Mouse (Mus musculus): ENCODE results near the gene Chst8. TPM values are rescaled to one million over a fixed set of nuclear protein-coding genes. Genes with fewer than 3 reads are reported as not detected.

The Chst8 gene
- polyA plus RNA-seq, 1 experiment from 2014 or later: 4.1 TPM

- H3K36me3 ChIP-seq (ENCODE audit: control insufficient read depth, insufficient read depth, low read length): no peaks in the 10 kb centered on the region
- H3K4me2 ChIP-seq (replicated peaks; ENCODE audit: low read depth, low read length): no peak overlapping the region
- 62% methylated on average over 4 of the region's 4 CpGs for WGBS
- H3K27me3 ChIP-seq (ENCODE audit: control insufficient read depth, insufficient read depth, low read length): no peaks in the 10 kb centered on the region
- no peak overlapping the region for H3K9ac ChIP-seq (replicated peaks; ENCODE audit: low read depth, low read length)
- no peak overlapping the region for H3K4me3 ChIP-seq (ENCODE audit: low read depth, low read length)
- 0 out of 2 replicates have a peak, but pooled peaks cover 3% of the 10 kb centered on the region for H3K4me1 ChIP-seq (ENCODE audit: control insufficient read depth, insufficient read depth, low read length)
- ATAC-seq (ENCODE audit: insufficient number of reproducible peaks, insufficient read depth, low FRiP score, low read depth): no peak
- no peaks in the 10 kb centered on the region for H3K9me3 ChIP-seq (ENCODE audit: control insufficient read depth, low read depth, low read length)
- H3K27ac ChIP-seq (ENCODE audit: low read length): no peak overlapping the region
Measured at GRCm38 (mm10) chr7:34693072-34693471, 119.4 kb downstream of the Chst8 start.

DNA sequence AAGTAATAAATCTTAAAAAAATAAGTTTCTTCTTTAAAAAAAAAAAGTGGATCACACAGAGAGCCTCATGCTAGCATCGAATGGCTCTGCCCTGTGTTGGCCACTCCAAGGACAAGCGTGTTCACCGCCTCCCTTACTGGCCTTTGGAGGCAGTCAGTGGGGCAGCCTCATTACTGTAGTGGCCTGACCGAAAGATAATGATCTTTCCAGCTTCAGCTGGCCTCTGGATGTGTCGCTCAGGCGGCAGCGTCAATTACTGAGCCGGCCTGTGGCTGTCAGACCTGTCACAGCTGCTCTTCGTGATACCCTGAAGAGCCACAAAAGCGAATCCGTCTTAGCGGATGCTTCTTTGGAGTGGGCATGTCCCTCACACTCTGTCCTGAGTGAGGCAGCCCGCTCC, 122.4 kb downstream of the Chst8 start:
- H3K4me2 ChIP-seq (replicated peaks; ENCODE audit: low read depth, low read length): no peak overlapping the region
- no peaks in the 10 kb centered on the region for H3K27me3 ChIP-seq (ENCODE audit: control insufficient read depth, insufficient read depth, low read length)
- ATAC-seq (ENCODE audit: insufficient number of reproducible peaks, insufficient read depth, low FRiP score, low read depth): no peak
- WGBS: 65% methylated on average over 13 of the region's 13 CpGs
- H3K9ac ChIP-seq (replicated peaks; ENCODE audit: low read depth, low read length): no peak overlapping the region
- no peaks in the 10 kb centered on the region for H3K9me3 ChIP-seq (ENCODE audit: control insufficient read depth, low read depth, low read length)
- 0 out of 2 replicates have a peak, but pooled peaks cover 3% of the 10 kb centered on the region for H3K4me1 ChIP-seq (ENCODE audit: control insufficient read depth, insufficient read depth, low read length)
- H3K36me3 ChIP-seq (ENCODE audit: control insufficient read depth, insufficient read depth, low read length): no peaks in the 10 kb centered on the region
- no peak overlapping the region for H3K27ac ChIP-seq (ENCODE audit: low read length)
- no peak overlapping the region for H3K4me3 ChIP-seq (ENCODE audit: low read depth, low read length)

- Histone ChIP-seq H3K9me3 (ENCODE audit: control insufficient read depth, low read depth, low read length) (no peaks in the 10 kb centered on the region), H3K4me1 (ENCODE audit: control insufficient read depth, insufficient read depth, low read length) (0 out of 2 replicates have a peak, but pooled peaks cover 3% of the 10 kb centered on the region), H3K4me2 (replicated peaks; ENCODE audit: low read depth, low read length) (no peak overlapping the region), H3K9ac (replicated peaks; ENCODE audit: low read depth, low read length) (no peak overlapping the region), H3K4me3 (ENCODE audit: low read depth, low read length) (no peak overlapping the region), H3K27ac (ENCODE audit: low read length) (no peak overlapping the region), H3K27me3 (ENCODE audit: control insufficient read depth, insufficient read depth, low read length) (no peaks in the 10 kb centered on the region), H3K36me3 (ENCODE audit: control insufficient read depth, insufficient read depth, low read length) (no peaks in the 10 kb centered on the region)
- ATAC-seq (ENCODE audit: insufficient number of reproducible peaks, insufficient read depth, low FRiP score, low read depth): peak; percentile 44; the same call in 1 of the 2 replicates
- 7% methylated on average over 6 of the region's 6 CpGs for WGBS
Measured at GRCm38 (mm10) chr7:34689028-34689427, 123.5 kb downstream of the Chst8 start.

GRCm38 (mm10) chr7:34685801-34686200, 126.7 kb downstream of the Chst8 start:
- H3K36me3 ChIP-seq (ENCODE audit: control insufficient read depth, insufficient read depth, low read length): no peaks in the 10 kb centered on the region
- no peaks in the 10 kb centered on the region for H3K27me3 ChIP-seq (ENCODE audit: control insufficient read depth, insufficient read depth, low read length)
- 0 out of 2 replicates have a peak, but pooled peaks cover 3% of the 10 kb centered on the region for H3K4me1 ChIP-seq (ENCODE audit: control insufficient read depth, insufficient read depth, low read length)
- H3K4me2 ChIP-seq (replicated peaks; ENCODE audit: low read depth, low read length): no peak overlapping the region
- WGBS: 48% methylated on average over 7 of the region's 7 CpGs
- H3K4me3 ChIP-seq (ENCODE audit: low read depth, low read length): no peak overlapping the region
- no peak overlapping the region for H3K9ac ChIP-seq (replicated peaks; ENCODE audit: low read depth, low read length)
- no peak overlapping the region for H3K27ac ChIP-seq (ENCODE audit: low read length)
- no peaks in the 10 kb centered on the region for H3K9me3 ChIP-seq (ENCODE audit: control insufficient read depth, low read depth, low read length)
- ATAC-seq (ENCODE audit: insufficient number of reproducible peaks, insufficient read depth, low FRiP score, low read depth): no peak

GRCm38 (mm10) chr7:34685176-34685575, 127.3 kb downstream of the Chst8 start:
- H3K4me3 ChIP-seq (ENCODE audit: low read depth, low read length): no peak overlapping the region
- H3K4me2 ChIP-seq (replicated peaks; ENCODE audit: low read depth, low read length): no peak overlapping the region
- no peak for ATAC-seq (ENCODE audit: insufficient number of reproducible peaks, insufficient read depth, low FRiP score, low read depth)
- H3K27ac ChIP-seq (ENCODE audit: low read length): no peak overlapping the region
- H3K4me1 ChIP-seq (ENCODE audit: control insufficient read depth, insufficient read depth, low read length): 0 out of 2 replicates have a peak, but pooled peaks cover 3% of the 10 kb centered on the region
- H3K9ac ChIP-seq (replicated peaks; ENCODE audit: low read depth, low read length): no peak overlapping the region
- H3K27me3 ChIP-seq (ENCODE audit: control insufficient read depth, insufficient read depth, low read length): 0 out of 2 replicates have a peak, but pooled peaks cover 5% of the 10 kb centered on the region
- no peaks in the 10 kb centered on the region for H3K9me3 ChIP-seq (ENCODE audit: control insufficient read depth, low read depth, low read length)
- no peaks in the 10 kb centered on the region for H3K36me3 ChIP-seq (ENCODE audit: control insufficient read depth, insufficient read depth, low read length)
- 59% methylated on average over 4 of the region's 4 CpGs for WGBS

- 57% methylated on average over 15 of the region's 15 CpGs for WGBS
- H3K36me3 ChIP-seq (ENCODE audit: control insufficient read depth, insufficient read depth, low read length): no peaks in the 10 kb centered on the region
- H3K9me3 ChIP-seq (ENCODE audit: control insufficient read depth, low read depth, low read length): no peaks in the 10 kb centered on the region
- H3K4me2 ChIP-seq (replicated peaks; ENCODE audit: low read depth, low read length): no peak overlapping the region
- ATAC-seq (ENCODE audit: insufficient number of reproducible peaks, insufficient read depth, low FRiP score, low read depth): no peak
- no peak overlapping the region for H3K9ac ChIP-seq (replicated peaks; ENCODE audit: low read depth, low read length)
- no peaks in the 10 kb centered on the region for H3K4me1 ChIP-seq (ENCODE audit: control insufficient read depth, insufficient read depth, low read length)
- no peak overlapping the region for H3K27ac ChIP-seq (ENCODE audit: low read length)
- no peak overlapping the region for H3K4me3 ChIP-seq (ENCODE audit: low read depth, low read length)
- 0 out of 2 replicates have a peak, but pooled peaks cover 5% of the 10 kb centered on the region for H3K27me3 ChIP-seq (ENCODE audit: control insufficient read depth, insufficient read depth, low read length)
Measured at GRCm38 (mm10) chr7:34680771-34681421, 131.6 kb downstream of the Chst8 start.

- Histone ChIP-seq H3K27me3 (ENCODE audit: control insufficient read depth, insufficient read depth, low read length) (peaks cover 11% of the 10 kb centered on the region), H3K9ac (replicated peaks; ENCODE audit: low read depth, low read length) (no peak overlapping the region), H3K4me3 (ENCODE audit: low read depth, low read length) (no peak overlapping the region), H3K9me3 (ENCODE audit: control insufficient read depth, low read depth, low read length) (no peaks in the 10 kb centered on the region), H3K4me2 (replicated peaks; ENCODE audit: low read depth, low read length) (no peak overlapping the region), H3K36me3 (ENCODE audit: control insufficient read depth, insufficient read depth, low read length) (no peaks in the 10 kb centered on the region), H3K27ac (ENCODE audit: low read length) (no peak overlapping the region), H3K4me1 (ENCODE audit: control insufficient read depth, insufficient read depth, low read length) (no peaks in the 10 kb centered on the region)
- 58% methylated on average over 2 of the region's 2 CpGs for WGBS
- ATAC-seq (ENCODE audit: insufficient number of reproducible peaks, insufficient read depth, low FRiP score, low read depth): no peak
Measured at GRCm38 (mm10) chr7:34679886-34680285, 132.6 kb downstream of the Chst8 start.

DNA sequence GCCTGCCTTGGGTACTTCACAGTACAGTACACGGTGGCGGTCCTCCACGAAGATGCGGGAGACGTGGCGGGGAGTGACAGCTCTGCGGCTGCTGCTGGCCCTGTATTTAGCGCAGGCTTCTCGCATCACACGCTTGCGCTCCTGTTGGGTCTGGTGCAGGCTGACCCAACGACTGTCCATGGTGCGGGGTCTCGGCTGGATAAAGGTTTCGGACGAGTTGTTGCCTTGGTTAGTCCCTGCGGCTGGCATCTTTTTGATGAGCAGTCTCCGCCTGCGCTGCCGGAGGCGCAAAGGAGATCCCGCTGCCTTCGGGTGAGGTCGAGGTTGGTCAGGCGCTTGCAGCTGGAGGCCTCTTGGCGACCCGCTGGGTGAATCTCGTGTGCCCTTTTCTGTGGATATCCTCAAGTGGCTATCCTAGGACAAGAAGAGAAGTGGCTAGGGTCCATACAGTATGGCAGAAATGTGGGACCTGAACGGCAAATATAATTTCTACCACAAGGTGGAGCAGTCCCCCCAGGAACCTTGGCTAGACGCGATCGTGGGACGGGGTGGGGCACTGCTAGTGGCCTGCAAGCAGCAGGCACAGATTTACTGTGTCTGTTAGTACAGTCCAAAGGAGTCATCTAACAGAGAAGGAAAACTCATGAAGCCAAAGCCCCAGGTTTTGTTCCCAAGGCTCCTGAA, 136.5 kb downstream of the Chst8 start:
- Histone ChIP-seq H3K9ac (replicated peaks; ENCODE audit: low read depth, low read length) (no peak overlapping the region), H3K4me2 (replicated peaks; ENCODE audit: low read depth, low read length) (peak overlapping the region; percentile 20), H3K9me3 (ENCODE audit: control insufficient read depth, low read depth, low read length) (no peaks in the 10 kb centered on the region), H3K27ac (ENCODE audit: low read length) (no peak overlapping the region), H3K36me3 (ENCODE audit: control insufficient read depth, insufficient read depth, low read length) (no peaks in the 10 kb centered on the region), H3K4me1 (ENCODE audit: control insufficient read depth, insufficient read depth, low read length) (no peaks in the 10 kb centered on the region), H3K27me3 (ENCODE audit: control insufficient read depth, insufficient read depth, low read length) (peaks cover 27% of the 10 kb centered on the region), H3K4me3 (ENCODE audit: low read depth, low read length) (peak overlapping the region; percentile 6; the same call in 1 of the 2 replicates)
- 10% methylated on average over 33 of the region's 33 CpGs for WGBS
- no peak; the same call in 1 of the 2 replicates for ATAC-seq (ENCODE audit: insufficient number of reproducible peaks, insufficient read depth, low FRiP score, low read depth)

Data from stomach, embryonic 14.5 days (tissue).